Mouse (Mus musculus) liver, embryonic 14.5 days (tissue): Measurements from ENCODE around the gene Itpka. TPM values are rescaled to one million over a fixed set of nuclear protein-coding genes. Genes with fewer than 3 reads are reported as not detected.

Experiments
- ATAC-seq: fragments of 200-750 bp; cut with Nextera tagmentation; 2 replicates; pipeline ENCODE4 v1.8.0; 2017; ENCODE audit warnings: moderate number of reproducible peaks, mild to moderate bottlenecking, moderate library complexity; ENCODE audit not compliant: insufficient read depth
- DNase-seq, 3 experiments: peaks; one replicate each; pipeline ENCODE4 v3.0.0-alpha.2; 2012 to 2013; ENCODE audit warnings: low read depth in 3 of 3, low spot score in 3 of 3
- H3K27ac ChIP-seq: fragments of 300-500 bp; sonication (generic); 2 replicates; pipeline ENCODE4 v1.5.1; 2014; ENCODE audit warnings: moderate library complexity, mild to moderate bottlenecking, control low read depth, inconsistent platforms
- H3K27me3 ChIP-seq: fragments of 300-500 bp; sonication (generic); 2 replicates; pipeline ENCODE4 v1.6.1; 2014; ENCODE audit warnings: mild to moderate bottlenecking, low read length, moderate library complexity; ENCODE audit not compliant: control insufficient read depth, insufficient read depth
- H3K36me3 ChIP-seq: fragments of 300-500 bp; sonication (generic); replicated peaks from 2 replicates; pipeline ENCODE4 v1.6.1; 2014; ENCODE audit warnings: low read depth; ENCODE audit not compliant: control insufficient read depth, insufficient read depth
- H3K4me1 ChIP-seq, 2 experiments: fragments of 200-500 bp in 1 of 2; fragments of 300-500 bp in 1 of 2; sonication (generic) in 1 of 2; replicated peaks; 2 replicates each; pipeline ENCODE4 v1.6.1; 2012 to 2014; ENCODE audit warnings: antibody characterized with exemption in 1 of 2, inconsistent platforms in 1 of 2, low read length in 1 of 2; ENCODE audit not compliant: control insufficient read depth in 2 of 2, insufficient read depth in 2 of 2
- H3K4me2 ChIP-seq: fragments of 300-500 bp; sonication (generic); 2 replicates; pipeline ENCODE4 v1.6.1; 2014; ENCODE audit warnings: low read depth, mild to moderate bottlenecking, control low read depth, moderate library complexity
- H3K4me3 ChIP-seq, 2 experiments: fragments of 200-500 bp in 1 of 2; fragments of 300-500 bp in 1 of 2; sonication (generic) in 1 of 2; 2 replicates each; pipeline ENCODE4 v1.5.1; 2012 to 2014; ENCODE audit warnings: low read depth in 2 of 2, low read length in 2 of 2, mild to moderate bottlenecking in 2 of 2, control low read depth in 1 of 2, inconsistent platforms in 1 of 2, moderate library complexity in 1 of 2; ENCODE audit not compliant: insufficient read depth in 1 of 2
- H3K9ac ChIP-seq: fragments of 300-500 bp; sonication (generic); replicated peaks from 2 replicates; pipeline ENCODE4 v1.6.1; 2014; ENCODE audit warnings: mild to moderate bottlenecking, control low read depth, moderate library complexity
- H3K9me3 ChIP-seq: fragments of 300-500 bp; sonication (generic); 2 replicates; pipeline ENCODE4 v1.6.1; 2016; ENCODE audit warnings: low read length, mixed read lengths; ENCODE audit not compliant: control insufficient read depth
- CTCF ChIP-seq: IDR thresholded peaks from 2 replicates; pipeline ENCODE4 v1.5.1; 2016; ENCODE audit warnings: antibody characterized with exemption, low read depth, control low read depth
- EP300 ChIP-seq: IDR thresholded peaks from 2 replicates; pipeline ENCODE4 v1.6.1; 2016; ENCODE audit warnings: antibody characterized with exemption, low read depth
- WGBS: fragments of 180-500 bp; shearing (Covaris S2); extraction: QIAGEN DNeasy Blood & Tissue Kit; methylation state at CpG from one replicate; pipeline ENCODE4 v1.1.7; 2014; ENCODE audit not compliant: insufficient replicate concordance; 5-methylcytosine and 5-hydroxymethylcytosine counted together
- polyA plus RNA-seq, 2 experiments: library from polyadenylated mRNA; depleted of rRNA in 1 of 2; stranded (reverse) in 1 of 2; unstranded in 1 of 2; fragments of >200 nt; fragmentation: Nextera tagmentation in 1 of 2; extraction: Ambion mirVana in 1 of 2; gene quantifications; 2 replicates each; pipeline versions ENCODE4 v1.2.1 to v1.2.3; 2012 to 2014

Gene Itpka
- polyA plus RNA-seq, 2 experiments, result 2.1 to 2.3 TPM

- no peak for ATAC-seq
- Histone ChIP-seq H3K36me3 (no peaks in the 10 kb centered on the region), H3K27me3 (peaks cover 54% of the 10 kb centered on the region), H3K9me3 (no peaks in the 10 kb centered on the region), H3K9ac (no peak within 1 kb of the TSS), H3K4me3 (no peak within 1 kb of the TSS), H3K4me2 (no peak within 1 kb of the TSS), H3K27ac (no peak within 1 kb of the TSS), H3K4me1 (peaks cover 0 to 4% of the 10 kb centered on the region in 2 experiments; a peak in 2 of 4 replicates)
- no peak for DNase-seq
- 47% methylated on average over 5 of the region's 5 CpGs for WGBS
- TF ChIP-seq CTCF, result no peak
- no peak for TF ChIP-seq EP300
Measured at GRCm38 (mm10) chr2:119797279-119797783, 55.2 kb downstream of the Itpka start, which contains the start of gene Tyro3. Gene Tyro3, plus strand, starts transcription at chr2:119797733.

- H3K4me1 ChIP-seq, result peaks cover 0 to 4% of the 10 kb centered on the region in 2 experiments; a peak in 2 of 4 replicates
- H3K4me3 ChIP-seq, result no peak overlapping the region
- H3K9ac ChIP-seq, result no peak overlapping the region
- DNase-seq (peak in 1 of 3 experiments; percentile 20), ATAC-seq (no peak)
- no peaks in the 10 kb centered on the region for H3K9me3 ChIP-seq
- no peak overlapping the region for H3K4me2 ChIP-seq
- H3K27me3 ChIP-seq, result peaks cover 54% of the 10 kb centered on the region
- peak; percentile 64 for TF ChIP-seq CTCF
- TF ChIP-seq EP300, result no peak
- WGBS, result 11% methylated on average over 13 of the region's 13 CpGs
- H3K27ac ChIP-seq, result no peak overlapping the region
- H3K36me3 ChIP-seq, result no peaks in the 10 kb centered on the region
Measured at GRCm38 (mm10) chr2:119798246-119798927, 56.2 kb downstream of the Itpka start.

- WGBS, result 2% methylated on average over 65 of the region's 89 CpGs
- peak overlapping the region; percentile 77 for H3K4me2 ChIP-seq
- peak; percentile 51 for ATAC-seq
- H3K9ac ChIP-seq, result peak overlapping the region; percentile 27; the same call in 1 of the 2 replicates
- DNase-seq, result no peak
- peak overlapping the region; percentile 24 to 61 for H3K4me3 ChIP-seq
- no peak overlapping the region for H3K27ac ChIP-seq
- TF ChIP-seq EP300, result no peak
- TF ChIP-seq CTCF, result no peak
- no peaks in the 10 kb centered on the region for H3K9me3 ChIP-seq
- no peaks in the 10 kb centered on the region for H3K36me3 ChIP-seq
- H3K4me1 ChIP-seq, result peaks cover 0 to 4% of the 10 kb centered on the region in 2 experiments; a peak in 2 of 4 replicates
- H3K27me3 ChIP-seq, result peaks cover 54% of the 10 kb centered on the region
Measured at GRCm38 (mm10) chr2:119799181-119799960, 57.2 kb downstream of the Itpka start.

GRCm38 (mm10) chr2:119799961-119800550 lies 57.9 kb downstream of the Itpka start:
- ATAC-seq, result no peak

More at GRCm38 (mm10) chr2:119799961-119800550, 57.9 kb downstream of the Itpka start:
- H3K4me3 ChIP-seq, result peak overlapping the region; percentile 29 to 61
- TF ChIP-seq EP300 (no peak), CTCF (no peak)
- WGBS, result 2% methylated on average over 26 of the region's 27 CpGs
- H3K4me2 ChIP-seq, result peak overlapping the region; percentile 77
- H3K4me1 ChIP-seq, result peaks cover 0 to 4% of the 10 kb centered on the region in 2 experiments; a peak in 2 of 4 replicates
- no peaks in the 10 kb centered on the region for H3K9me3 ChIP-seq
- H3K27ac ChIP-seq, result no peak overlapping the region
- 0 out of 2 replicates have a peak overlapping the region, but pooled peaks have one; percentile 27 for H3K9ac ChIP-seq
- no peak for DNase-seq
- no peaks in the 10 kb centered on the region for H3K36me3 ChIP-seq
- peaks cover 54% of the 10 kb centered on the region for H3K27me3 ChIP-seq

Other genes with a start within 250 kb of the Itpka start
- 0.11 and 0.12 TPM in 2 replicates for gene Exd1, start 194.7 kb upstream of the Itpka start, polyA plus RNA-seq (2012; rRNA removed)
- 0.14 and 0.15 TPM in 2 replicates for gene Exd1, start 194.7 kb upstream of the Itpka start, polyA plus RNA-seq (2014; fragmentation: Nextera tagmentation; extraction: Ambion mirVana)
- gene Chp1, start 194.6 kb upstream of the Itpka start, polyA plus RNA-seq (2012; rRNA removed), result 28.1 and 31.3 TPM in 2 replicates
- gene Chp1, start 194.6 kb upstream of the Itpka start, polyA plus RNA-seq (2014; fragmentation: Nextera tagmentation; extraction: Ambion mirVana), result 47.5 and 49.3 TPM in 2 replicates
- 24.3 and 45.1 TPM in 2 replicates for gene Nusap1, start 124.0 kb upstream of the Itpka start, polyA plus RNA-seq (2012; rRNA removed)
- gene Nusap1, start 124.0 kb upstream of the Itpka start, polyA plus RNA-seq (2014; fragmentation: Nextera tagmentation; extraction: Ambion mirVana), result 88.3 and 88.4 TPM in 2 replicates
- 22.6 and 23.9 TPM in 2 replicates for gene Oip5, start 123.9 kb upstream of the Itpka start, polyA plus RNA-seq (2012; rRNA removed)
- 30.1 and 37.8 TPM in 2 replicates for gene Oip5, start 123.9 kb upstream of the Itpka start, polyA plus RNA-seq (2014; fragmentation: Nextera tagmentation; extraction: Ambion mirVana)
- 7.1 and 11.7 TPM in 2 replicates for gene Ndufaf1, start 79.5 kb upstream of the Itpka start, polyA plus RNA-seq (2012; rRNA removed)
- 28.5 and 30.2 TPM in 2 replicates for gene Ndufaf1, start 79.5 kb upstream of the Itpka start, polyA plus RNA-seq (2014; fragmentation: Nextera tagmentation; extraction: Ambion mirVana)
- gene Rtf1, start 67.3 kb upstream of the Itpka start, polyA plus RNA-seq (2012; rRNA removed), result 6.1 and 7.9 TPM in 2 replicates
- 6.6 and 9.0 TPM in 2 replicates for gene Rtf1, start 67.3 kb upstream of the Itpka start, polyA plus RNA-seq (2014; fragmentation: Nextera tagmentation; extraction: Ambion mirVana)
- 0.08 and 0.12 TPM in 2 replicates for gene Ltk, start 18.1 kb downstream of the Itpka start, polyA plus RNA-seq (2012; rRNA removed)
- 0.05 and 0.06 TPM in 2 replicates for gene Ltk, start 18.1 kb downstream of the Itpka start, polyA plus RNA-seq (2014; fragmentation: Nextera tagmentation; extraction: Ambion mirVana)
- gene Rpap1, start 45.2 kb downstream of the Itpka start, polyA plus RNA-seq (2012; rRNA removed), result 6.1 and 6.6 TPM in 2 replicates
- 6.0 and 6.7 TPM in 2 replicates for gene Rpap1, start 45.2 kb downstream of the Itpka start, polyA plus RNA-seq (2014; fragmentation: Nextera tagmentation; extraction: Ambion mirVana)
- 0.71 and 0.76 TPM in 2 replicates for gene Tyro3, start 55.4 kb downstream of the Itpka start, polyA plus RNA-seq (2012; rRNA removed)
- 0.65 and 0.73 TPM in 2 replicates for gene Tyro3, start 55.4 kb downstream of the Itpka start, polyA plus RNA-seq (2014; fragmentation: Nextera tagmentation; extraction: Ambion mirVana)
- 4.2 and 4.6 TPM in 2 replicates for gene Mga, start 154.9 kb downstream of the Itpka start, polyA plus RNA-seq (2012; rRNA removed)
- gene Mga, start 154.9 kb downstream of the Itpka start, polyA plus RNA-seq (2014; fragmentation: Nextera tagmentation; extraction: Ambion mirVana), result 6.0 and 6.6 TPM in 2 replicates
- 1.0 and 1.1 TPM in 2 replicates for gene Mapkbp1, start 230.4 kb downstream of the Itpka start, polyA plus RNA-seq (2012; rRNA removed)
- gene Mapkbp1, start 230.4 kb downstream of the Itpka start, polyA plus RNA-seq (2014; fragmentation: Nextera tagmentation; extraction: Ambion mirVana), result 0.15 and 0.20 TPM in 2 replicates